Mouse (Mus musculus): ENCODE data around the gene Ccdc14.
"Not testable (repeated sequence)": the region's sequence is repeated elsewhere in the genome, so short reads cannot be mapped to it uniquely, and the experiment has no call there.

Ccdc14 gene

GRCm38 (mm10) chr16:34711481-34711880 is 21.1 kb downstream of the Ccdc14 start:
- no peak for DNase-seq (ENCODE audit: low spot score in 2 of 2)

GRCm38 (mm10) chr16:34725156-34725555 is 34.7 kb downstream of the Ccdc14 start:
- no peak for DNase-seq (ENCODE audit: low spot score in 2 of 2)

- DNase-seq (ENCODE audit: low spot score in 2 of 2) = not testable (repeated sequence)
These were observed 38.2 kb downstream of the Ccdc14 start for GRCm38 (mm10) chr16:34728610-34729009.

- no peak for DNase-seq (ENCODE audit: low spot score in 2 of 2)
These were observed 39.0 kb downstream of the Ccdc14 start for GRCm38 (mm10) chr16:34729371-34729770.

DNA sequence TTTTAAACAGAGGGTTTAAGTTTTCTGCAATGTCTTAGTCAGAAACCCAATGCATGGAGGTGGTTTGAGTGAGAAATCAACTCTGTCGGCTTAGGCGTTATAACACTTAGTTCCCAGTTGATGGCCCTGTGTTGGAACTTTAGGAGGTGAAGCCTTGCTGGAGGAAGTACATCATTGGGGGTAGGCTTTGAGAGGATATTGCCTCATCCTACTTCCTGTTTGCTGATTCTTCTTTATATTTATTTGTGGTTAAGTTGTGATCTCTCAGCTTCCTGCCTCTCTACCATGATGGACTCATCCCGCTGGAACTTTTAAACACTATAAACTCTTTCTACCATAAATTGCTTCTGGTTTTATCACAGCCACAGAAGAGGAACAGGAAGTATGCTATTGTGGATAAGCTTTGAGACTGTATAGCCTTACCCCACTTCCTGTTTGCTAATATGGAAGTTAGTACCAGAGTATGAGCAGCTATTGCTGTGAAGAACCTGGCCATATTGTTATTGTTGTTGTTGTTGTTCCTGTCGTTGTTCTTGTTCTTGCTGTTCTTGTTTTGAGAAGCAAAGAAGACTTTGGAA is 48.3 kb downstream of the Ccdc14 start:
- no peak for DNase-seq (ENCODE audit: low spot score in 2 of 2)

DNA sequence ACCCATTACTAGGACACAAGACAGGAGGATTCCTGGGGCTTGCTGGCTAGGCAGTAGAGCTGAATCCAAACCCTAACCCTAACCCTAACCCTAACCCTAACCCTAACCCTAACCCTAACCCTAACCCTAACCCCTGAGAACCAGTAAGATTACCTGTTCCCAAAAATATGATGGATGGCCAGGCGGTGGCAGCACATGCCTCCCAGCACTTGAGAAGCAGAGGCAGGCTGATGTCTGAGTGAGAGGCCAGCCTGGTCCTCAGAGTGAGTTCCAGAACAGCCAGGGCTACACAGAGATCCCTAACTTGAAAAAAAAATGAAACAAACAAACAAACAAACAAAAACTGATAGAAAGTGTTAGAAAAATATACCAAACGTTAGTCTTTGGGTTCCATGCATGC is 52.5 kb downstream of the Ccdc14 start:
- DNase-seq (ENCODE audit: low spot score in 2 of 2) = no peak

DNA sequence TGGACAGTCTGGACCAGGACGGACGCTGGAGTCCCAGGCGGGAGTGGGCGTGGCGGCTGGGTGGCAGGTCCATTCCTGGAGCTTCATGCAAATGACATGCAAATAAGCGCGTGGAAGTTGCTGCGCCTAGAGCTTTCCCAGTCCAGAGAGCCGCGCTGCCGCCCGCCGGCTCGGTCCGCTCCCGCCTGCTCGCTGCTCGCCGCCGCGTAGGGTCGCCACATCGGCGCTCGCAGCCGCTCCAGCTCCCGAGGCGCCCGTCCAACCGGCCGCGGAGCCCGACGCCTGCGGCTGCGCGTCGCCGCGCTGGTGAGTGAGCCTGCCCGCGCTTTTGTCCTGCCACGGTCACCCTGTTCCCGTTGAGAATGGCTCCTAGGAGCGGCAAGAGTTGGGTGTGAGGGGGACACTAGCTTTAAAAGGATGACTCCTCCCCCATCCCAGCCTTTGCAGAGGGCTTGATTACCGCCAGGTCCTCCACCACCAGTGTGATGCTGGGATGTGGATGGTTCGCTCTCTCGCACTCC is 54.7 kb downstream of the Ccdc14 start, which contains the start of gene Mylk:
Gene Mylk, plus strand, starts transcription at position 146 of the 521 bp plus-strand sequence.
- peak; percentile 7 to 11 for DNase-seq (ENCODE audit: low spot score in 2 of 2)

GRCm38 (mm10) chr16:34748081-34748720 is 57.8 kb downstream of the Ccdc14 start:
- no peak for DNase-seq (ENCODE audit: low spot score in 2 of 2)

GRCm38 (mm10) chr16:34749536-34749935 is 59.1 kb downstream of the Ccdc14 start:
- no peak for DNase-seq (ENCODE audit: low spot score in 2 of 2)

- no peak for DNase-seq (ENCODE audit: low spot score in 2 of 2)
These were observed 61.6 kb downstream of the Ccdc14 start for GRCm38 (mm10) chr16:34752026-34752425.

GRCm38 (mm10) chr16:34752977-34753376 is 62.6 kb downstream of the Ccdc14 start:
- no peak for DNase-seq (ENCODE audit: low spot score in 2 of 2)

DNA sequence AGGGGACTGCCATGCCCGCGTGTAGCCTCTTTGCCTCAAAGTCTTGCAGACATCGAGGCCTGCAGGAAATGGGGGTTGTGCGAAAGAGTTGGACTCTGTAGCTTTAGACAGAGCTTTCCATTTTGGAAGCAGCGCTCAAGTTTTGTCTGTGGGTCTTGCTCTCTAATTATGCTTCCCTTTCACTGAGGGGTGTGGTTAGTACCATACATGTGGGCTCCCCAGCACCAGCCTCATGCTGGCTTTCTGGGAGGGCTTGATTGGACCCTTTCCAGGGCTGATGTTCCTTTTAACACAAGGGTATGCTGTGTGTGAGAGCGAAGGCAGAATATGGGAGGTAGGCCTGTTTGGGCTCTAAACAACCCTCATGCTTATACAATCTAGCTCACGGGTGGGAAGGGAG is 66.6 kb downstream of the Ccdc14 start:
- DNase-seq (ENCODE audit: low spot score in 2 of 2) = no peak

DNA sequence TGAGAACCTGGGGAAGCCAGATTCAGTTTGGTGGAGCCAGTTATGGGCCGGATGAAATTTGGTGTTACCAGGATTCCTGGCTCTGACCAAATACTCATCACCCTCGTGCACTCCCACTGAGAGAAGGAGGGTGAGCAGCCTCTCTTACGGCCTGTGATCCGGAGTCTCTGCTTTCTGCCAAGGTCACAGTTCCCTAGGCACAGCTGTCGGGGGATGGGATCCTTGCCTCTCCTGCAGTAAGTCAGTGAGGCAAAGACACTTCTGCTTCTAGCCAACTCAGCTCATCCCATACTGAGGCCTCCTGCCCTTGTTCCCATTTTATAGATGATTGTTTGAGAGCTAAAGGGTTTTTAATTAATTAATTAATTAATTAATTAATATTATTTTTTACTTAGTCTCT is 67.8 kb downstream of the Ccdc14 start:
- no peak for DNase-seq (ENCODE audit: low spot score in 2 of 2)

DNA sequence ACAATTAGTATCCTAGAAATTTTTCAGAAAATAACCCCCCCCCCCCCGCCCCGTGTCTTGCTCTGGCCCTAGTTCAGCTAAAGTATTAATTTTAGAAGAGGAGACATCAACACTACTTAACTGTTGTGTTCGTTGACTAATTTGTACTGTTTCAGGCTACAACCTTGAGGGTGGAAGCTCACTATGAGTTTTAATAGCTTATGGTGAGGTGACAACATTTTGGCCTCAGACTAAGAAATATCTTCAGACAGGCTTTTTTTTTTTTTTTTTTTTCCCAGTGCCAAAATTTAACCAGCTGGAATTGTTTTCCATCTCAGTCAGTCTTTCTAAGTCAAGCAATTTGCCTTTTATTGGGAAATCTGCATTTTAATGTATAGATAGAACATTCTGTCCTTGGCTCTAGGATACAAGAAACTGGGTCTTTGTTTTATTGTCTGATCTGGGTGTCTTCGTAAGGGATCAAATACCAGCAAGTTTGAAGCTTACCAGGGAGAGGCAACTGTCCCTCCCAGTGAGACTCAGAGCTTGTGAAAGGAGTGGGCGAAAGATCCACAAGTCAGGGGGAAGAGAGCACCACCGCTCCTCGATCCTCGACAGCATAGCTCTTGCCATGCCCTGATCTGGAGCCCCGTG is 73.7 kb downstream of the Ccdc14 start:
- DNase-seq (ENCODE audit: low spot score in 2 of 2) = no peak

GRCm38 (mm10) chr16:34765666-34766065 is 75.2 kb downstream of the Ccdc14 start:
- no peak for DNase-seq (ENCODE audit: low spot score in 2 of 2)

- no peak for DNase-seq (ENCODE audit: low spot score in 2 of 2)
These were observed 75.8 kb downstream of the Ccdc14 start for GRCm38 (mm10) chr16:34766193-34766592.

GRCm38 (mm10) chr16:34767443-34767842 is 77.0 kb downstream of the Ccdc14 start:
- DNase-seq (ENCODE audit: low spot score in 2 of 2) = no peak

DNA sequence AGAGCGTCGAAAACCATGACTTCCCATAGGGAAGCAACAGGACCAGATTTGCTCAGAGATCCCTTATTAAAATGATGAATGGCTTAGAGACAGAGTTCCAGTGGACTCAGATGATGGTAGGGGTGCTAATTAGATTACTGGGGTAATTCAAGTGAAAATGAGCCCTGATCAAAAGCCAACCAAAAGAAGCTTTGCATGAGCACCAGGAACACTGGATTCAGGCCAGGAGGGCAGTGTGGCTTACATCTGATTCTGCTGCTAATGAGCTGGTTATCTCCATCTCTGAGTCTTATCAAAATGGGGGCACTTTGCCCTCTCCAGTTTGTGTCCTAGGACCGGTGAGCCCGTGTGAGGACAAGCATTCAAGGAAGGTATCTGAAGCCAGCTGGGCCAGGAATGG is 78.0 kb downstream of the Ccdc14 start:
- no peak for DNase-seq (ENCODE audit: low spot score in 2 of 2)

- no peak for DNase-seq (ENCODE audit: low spot score in 2 of 2)
These were observed 79.7 kb downstream of the Ccdc14 start for GRCm38 (mm10) chr16:34770127-34770526.

DNA sequence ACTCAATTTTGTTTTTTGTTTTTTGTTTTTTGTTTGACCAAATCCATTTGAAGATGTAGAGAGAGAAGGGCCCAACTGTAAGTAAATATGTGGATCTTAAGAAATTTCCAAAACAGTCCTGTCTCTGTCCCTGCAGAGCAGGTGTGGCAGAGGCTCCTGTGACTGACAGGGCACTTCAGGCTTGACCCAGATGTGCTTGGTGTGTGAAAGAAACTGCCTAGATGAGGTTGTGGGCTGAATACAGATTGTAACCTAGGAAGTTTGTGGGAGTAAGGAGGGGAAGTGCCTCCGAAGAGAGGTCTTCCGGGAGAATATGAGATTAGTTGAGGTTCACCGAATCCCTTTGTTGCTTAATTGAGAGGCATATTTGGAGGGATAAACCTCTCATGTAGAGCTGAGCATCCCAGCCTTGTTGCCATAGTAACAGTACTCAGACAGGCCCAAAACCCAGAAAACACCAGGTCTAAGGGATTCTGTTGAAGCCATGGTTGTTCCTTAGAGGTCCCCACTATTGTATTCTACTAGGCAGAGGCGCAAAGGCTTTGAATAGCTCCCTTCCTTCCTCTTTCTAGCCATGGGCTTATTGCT is 82.1 kb downstream of the Ccdc14 start:
- no peak for DNase-seq (ENCODE audit: low spot score in 2 of 2)
